Mouse (Mus musculus): Measurements from ENCODE around the gene Proser2. TPM values are rescaled to one million over a fixed set of nuclear protein-coding genes. Genes with fewer than 3 reads are reported as not detected.
A peak's percentile ranks its signal among the peaks of the same experiment; 100 is the strongest.
"Not testable (repeated sequence)": the region's sequence is repeated elsewhere in the genome, so short reads cannot be mapped to it uniquely, and the experiment has no call there.

Gene Proser2
- polyA plus RNA-seq, 1 experiment from 2014 or later: 8.1 TPM

- no peak overlapping the region for H3K27ac ChIP-seq
- H3K27me3 ChIP-seq (replicated peaks): no peaks in the 10 kb centered on the region
- peaks cover 5% of the 10 kb centered on the region; the same call in 1 of the 2 replicates for H3K4me1 ChIP-seq
- H3K9me3 ChIP-seq (replicated peaks): no peaks in the 10 kb centered on the region
- 33% methylated on average over 2 of the region's 2 CpGs for WGBS (ENCODE audit: insufficient replicate concordance)
- H3K36me3 ChIP-seq: no peaks in the 10 kb centered on the region
- H3K4me3 ChIP-seq: no peak overlapping the region
- no peak for ATAC-seq
- no peak overlapping the region for H3K9ac ChIP-seq
- no peak overlapping the region for H3K4me2 ChIP-seq
Observed at GRCm38 (mm10) chr2:6121091-6121490, 8.9 kb downstream of the Proser2 start.

- Histone ChIP-seq H3K36me3 (no peaks in the 10 kb centered on the region), H3K9ac (no peak overlapping the region), H3K27ac (no peak overlapping the region), H3K4me1 (no peaks in the 10 kb centered on the region), H3K4me3 (no peak overlapping the region), H3K4me2 (no peak overlapping the region), H3K27me3 (replicated peaks) (no peaks in the 10 kb centered on the region), H3K9me3 (replicated peaks) (no peaks in the 10 kb centered on the region)
- 67% methylated on average over 10 of the region's 10 CpGs for WGBS (ENCODE audit: insufficient replicate concordance)
- 0 out of 2 replicates have a peak, but pooled peaks have one; percentile 21 for ATAC-seq
Observed at GRCm38 (mm10) chr2:6118246-6118645, 11.8 kb downstream of the Proser2 start.

- no peak overlapping the region for H3K27ac ChIP-seq
- 84% methylated on average over 12 of the region's 12 CpGs for WGBS (ENCODE audit: insufficient replicate concordance)
- no peak overlapping the region for H3K9ac ChIP-seq
- H3K27me3 ChIP-seq (replicated peaks): no peaks in the 10 kb centered on the region
- H3K4me1 ChIP-seq: no peaks in the 10 kb centered on the region
- no peaks in the 10 kb centered on the region for H3K9me3 ChIP-seq (replicated peaks)
- no peak overlapping the region for H3K4me3 ChIP-seq
- H3K4me2 ChIP-seq: no peak overlapping the region
- no peak for ATAC-seq
- no peaks in the 10 kb centered on the region for H3K36me3 ChIP-seq
Observed at GRCm38 (mm10) chr2:6113792-6114191, 16.2 kb downstream of the Proser2 start.

- Histone ChIP-seq H3K4me3 (no peak overlapping the region), H3K4me2 (no peak overlapping the region), H3K27me3 (replicated peaks) (no peaks in the 10 kb centered on the region), H3K36me3 (no peaks in the 10 kb centered on the region; the same call in 1 of the 2 replicates), H3K9me3 (replicated peaks) (no peaks in the 10 kb centered on the region), H3K9ac (no peak overlapping the region), H3K4me1 (no peaks in the 10 kb centered on the region), H3K27ac (no peak overlapping the region)
- WGBS (ENCODE audit: insufficient replicate concordance): 54% methylated on average over 4 of the region's 4 CpGs
- no peak for ATAC-seq
Observed at GRCm38 (mm10) chr2:6112619-6113018, 17.4 kb downstream of the Proser2 start.

GRCm38 (mm10) chr2:6105437-6105836 is 24.6 kb downstream of the Proser2 start:
- Histone ChIP-seq H3K27me3 (replicated peaks) (peaks cover 27% of the 10 kb centered on the region), H3K4me2 (no peak overlapping the region), H3K9me3 (replicated peaks) (no peaks in the 10 kb centered on the region), H3K4me3 (no peak overlapping the region), H3K9ac (no peak overlapping the region), H3K36me3 (no peaks in the 10 kb centered on the region; the same call in 1 of the 2 replicates), H3K27ac (no peak overlapping the region), H3K4me1 (peaks cover 3% of the 10 kb centered on the region; the same call in 1 of the 2 replicates)
- whole genome bisulfite sequencing (ENCODE audit: insufficient replicate concordance): 73% methylated on average over 2 of the region's 2 CpGs
- ATAC-seq: no peak

GRCm38 (mm10) chr2:6100755-6101154 is 29.3 kb downstream of the Proser2 start:
- Histone ChIP-seq H3K9ac (no peak overlapping the region), H3K27ac (no peak overlapping the region), H3K36me3 (no peaks in the 10 kb centered on the region), H3K4me1 (peaks cover 14% of the 10 kb centered on the region; the same call in 1 of the 2 replicates), H3K4me3 (peak overlapping the region; percentile 32), H3K4me2 (peak overlapping the region; percentile 67), H3K27me3 (replicated peaks) (peaks cover 65% of the 10 kb centered on the region), H3K9me3 (replicated peaks) (no peaks in the 10 kb centered on the region)
- no peak for ATAC-seq
- 23% methylated on average over 20 of the region's 20 CpGs for WGBS (ENCODE audit: insufficient replicate concordance)

- Histone ChIP-seq H3K36me3 (no peaks in the 10 kb centered on the region), H3K4me3 (peak overlapping the region; percentile 32), H3K27ac (no peak overlapping the region), H3K4me2 (peak overlapping the region; percentile 67), H3K9ac (no peak overlapping the region), H3K4me1 (peaks cover 14% of the 10 kb centered on the region; the same call in 1 of the 2 replicates), H3K9me3 (replicated peaks) (no peaks in the 10 kb centered on the region), H3K27me3 (replicated peaks) (peaks cover 65% of the 10 kb centered on the region)
- 7% methylated on average over 51 of the region's 51 CpGs for WGBS (ENCODE audit: insufficient replicate concordance)
- ATAC-seq: no peak
Observed at GRCm38 (mm10) chr2:6100027-6100749, 29.8 kb downstream of the Proser2 start.

- Histone ChIP-seq H3K27me3 (replicated peaks) (peaks cover 65% of the 10 kb centered on the region), H3K27ac (no peak overlapping the region), H3K36me3 (no peaks in the 10 kb centered on the region), H3K4me3 (no peak overlapping the region), H3K9ac (no peak overlapping the region), H3K9me3 (replicated peaks) (no peaks in the 10 kb centered on the region), H3K4me1 (peaks cover 14% of the 10 kb centered on the region; the same call in 1 of the 2 replicates), H3K4me2 (no peak overlapping the region)
- 49% methylated on average over 9 of the region's 9 CpGs for WGBS (ENCODE audit: insufficient replicate concordance)
- ATAC-seq: no peak
Observed at GRCm38 (mm10) chr2:6099443-6099842, 30.6 kb downstream of the Proser2 start.

GRCm38 (mm10) chr2:6098924-6099323 is 31.1 kb downstream of the Proser2 start:
- Histone ChIP-seq H3K36me3 (no peaks in the 10 kb centered on the region), H3K4me2 (no peak overlapping the region), H3K4me1 (peaks cover 14% of the 10 kb centered on the region; the same call in 1 of the 2 replicates), H3K9ac (no peak overlapping the region), H3K27ac (no peak overlapping the region), H3K9me3 (replicated peaks) (no peaks in the 10 kb centered on the region), H3K4me3 (no peak overlapping the region), H3K27me3 (replicated peaks) (peaks cover 65% of the 10 kb centered on the region)
- no peak for ATAC-seq
- WGBS (ENCODE audit: insufficient replicate concordance): 19% methylated on average over 6 of the region's 6 CpGs

- H3K36me3 ChIP-seq: no peaks in the 10 kb centered on the region
- peaks cover 14% of the 10 kb centered on the region; the same call in 1 of the 2 replicates for H3K4me1 ChIP-seq
- no peak overlapping the region for H3K27ac ChIP-seq
- ATAC-seq: no peak
- WGBS (ENCODE audit: insufficient replicate concordance): 51% methylated on average over 7 of the region's 7 CpGs
- no peak overlapping the region for H3K9ac ChIP-seq
- no peaks in the 10 kb centered on the region for H3K9me3 ChIP-seq (replicated peaks)
- H3K27me3 ChIP-seq (replicated peaks): peaks cover 56% of the 10 kb centered on the region
- H3K4me2 ChIP-seq: no peak overlapping the region
- no peak overlapping the region for H3K4me3 ChIP-seq
Observed at GRCm38 (mm10) chr2:6097113-6097716, 32.8 kb downstream of the Proser2 start.

GRCm38 (mm10) chr2:6089941-6090340 is 40.1 kb downstream of the Proser2 start:
- H3K4me3 ChIP-seq; H3K27me3 ChIP-seq (replicated peaks); H3K9ac ChIP-seq; ATAC-seq; H3K4me2 ChIP-seq; H3K36me3 ChIP-seq; H3K4me1 ChIP-seq; H3K9me3 ChIP-seq (replicated peaks); H3K27ac ChIP-seq: not testable (repeated sequence)
- WGBS (ENCODE audit: insufficient replicate concordance): 58% methylated on average over 16 of the region's 16 CpGs

- no peak overlapping the region for H3K27ac ChIP-seq
- H3K4me2 ChIP-seq: no peak overlapping the region
- H3K36me3 ChIP-seq: no peaks in the 10 kb centered on the region
- WGBS (ENCODE audit: insufficient replicate concordance): 73% methylated on average over 5 of the region's 5 CpGs
- H3K4me3 ChIP-seq: no peak overlapping the region
- H3K9ac ChIP-seq: no peak overlapping the region
- H3K27me3 ChIP-seq (replicated peaks): peaks cover 13% of the 10 kb centered on the region; the same call in 1 of the 2 replicates
- no peaks in the 10 kb centered on the region for H3K4me1 ChIP-seq
- no peak for ATAC-seq
- H3K9me3 ChIP-seq (replicated peaks): no peaks in the 10 kb centered on the region
Observed at GRCm38 (mm10) chr2:6087151-6087550, 42.9 kb downstream of the Proser2 start.

All from liver, embryonic 12.5 days (tissue).